Mouse (Mus musculus) brown adipose tissue, adult 24 weeks (tissue): Measurements from ENCODE around the gene Pdzd8. TPM values are rescaled to one million over a fixed set of nuclear protein-coding genes. Genes with fewer than 3 reads are reported as not detected.

Experiments used
- H3K27ac ChIP-seq: fragments of 200-500 bp; replicated peaks from 2 replicates; pipeline ENCODE4 v1.5.1; 2012; ENCODE audit warnings: low read depth, mild to moderate bottlenecking, low read length
- H3K4me1 ChIP-seq: fragments of 200-500 bp; 2 replicates; pipeline ENCODE4 v1.6.1; 2012; ENCODE audit warnings: low read length, mixed read lengths; ENCODE audit not compliant: control insufficient read depth, insufficient read depth, insufficient read length
- H3K4me3 ChIP-seq: fragments of 200-500 bp; 2 replicates; pipeline ENCODE4 v1.5.1; 2012; ENCODE audit warnings: low read depth, mild to moderate bottlenecking, low read length, moderate library complexity; ENCODE audit not compliant: insufficient read depth
- polyA plus RNA-seq: library from polyadenylated mRNA; stranded (reverse); fragments of >200 nt; gene quantifications from 2 replicates; pipeline ENCODE4 v1.2.4, GENCODE M21; 2012; ENCODE audit not compliant: missing spikeins, insufficient read depth, insufficient read length

Gene Pdzd8
- 7.2 and 7.9 TPM in 2 replicates for polyA plus RNA-seq

GRCm38 (mm10) chr19:59345658-59346283 is at the start of gene Pdzd8:
Pdzd8 (minus strand) TSS chr19:59345780.
- H3K4me3 ChIP-seq, result peak within 1 kb of the TSS; percentile 95
- H3K27ac ChIP-seq, result peak within 1 kb of the TSS; percentile 71

GRCm38 (mm10) chr19:59393777-59394441 is 48.3 kb upstream of the Pdzd8 start:
- Histone ChIP-seq H3K27ac (no peak overlapping the region), H3K4me3 (no peak overlapping the region), H3K4me1 (no peaks in the 10 kb centered on the region)

More at GRCm38 (mm10) chr19:59345658-59346283, at the start of gene Pdzd8:
- H3K4me1 ChIP-seq, result peaks cover 3% of the 10 kb centered on the region; the same call in 1 of the 2 replicates

GRCm38 (mm10) chr19:59388847-59389606 is 43.4 kb upstream of the Pdzd8 start:
- no peak overlapping the region for H3K27ac ChIP-seq
- no peaks in the 10 kb centered on the region for H3K4me1 ChIP-seq
- no peak overlapping the region; the same call in 1 of the 2 replicates for H3K4me3 ChIP-seq

GRCm38 (mm10) chr19:59388399-59388798 is 42.8 kb upstream of the Pdzd8 start:
- no peaks in the 10 kb centered on the region for H3K4me1 ChIP-seq
- H3K27ac ChIP-seq, result no peak overlapping the region
- no peak overlapping the region for H3K4me3 ChIP-seq

GRCm38 (mm10) chr19:59387178-59387577 is 41.6 kb upstream of the Pdzd8 start:
- Histone ChIP-seq H3K27ac (no peak overlapping the region), H3K4me1 (no peaks in the 10 kb centered on the region), H3K4me3 (no peak overlapping the region)

GRCm38 (mm10) chr19:59384582-59385495 is 39.3 kb upstream of the Pdzd8 start:
- H3K4me1 ChIP-seq, result no peaks in the 10 kb centered on the region
- H3K4me3 ChIP-seq, result no peak overlapping the region
- no peak overlapping the region for H3K27ac ChIP-seq

- H3K27ac ChIP-seq, result no peak overlapping the region
- no peaks in the 10 kb centered on the region for H3K4me1 ChIP-seq
- no peak overlapping the region for H3K4me3 ChIP-seq
Observed at GRCm38 (mm10) chr19:59382416-59382917, 36.9 kb upstream of the Pdzd8 start.

- Histone ChIP-seq H3K27ac (no peak overlapping the region), H3K4me3 (no peak overlapping the region), H3K4me1 (no peaks in the 10 kb centered on the region)
Observed at GRCm38 (mm10) chr19:59379995-59380394, 34.4 kb upstream of the Pdzd8 start.

- no peak overlapping the region for H3K27ac ChIP-seq
- no peaks in the 10 kb centered on the region for H3K4me1 ChIP-seq
- no peak overlapping the region for H3K4me3 ChIP-seq
Observed at GRCm38 (mm10) chr19:59376481-59376880, 30.9 kb upstream of the Pdzd8 start.

- Histone ChIP-seq H3K4me1 (no peaks in the 10 kb centered on the region), H3K4me3 (no peak overlapping the region), H3K27ac (no peak overlapping the region)
Observed at GRCm38 (mm10) chr19:59374940-59375339, 29.4 kb upstream of the Pdzd8 start.

GRCm38 (mm10) chr19:59372928-59373327 is 27.3 kb upstream of the Pdzd8 start:
- H3K4me3 ChIP-seq, result no peak overlapping the region
- H3K4me1 ChIP-seq, result no peaks in the 10 kb centered on the region
- no peak overlapping the region for H3K27ac ChIP-seq

GRCm38 (mm10) chr19:59371016-59371415 is 25.4 kb upstream of the Pdzd8 start:
- no peak overlapping the region for H3K27ac ChIP-seq

GRCm38 (mm10) chr19:59367892-59368291 is 22.3 kb upstream of the Pdzd8 start:
- no peaks in the 10 kb centered on the region for H3K4me1 ChIP-seq
- H3K4me3 ChIP-seq, result no peak overlapping the region
- no peak overlapping the region for H3K27ac ChIP-seq

More at GRCm38 (mm10) chr19:59371016-59371415, 25.4 kb upstream of the Pdzd8 start:
- Histone ChIP-seq H3K4me3 (no peak overlapping the region), H3K4me1 (no peaks in the 10 kb centered on the region)

GRCm38 (mm10) chr19:59366724-59367123 is 21.1 kb upstream of the Pdzd8 start:
- H3K4me3 ChIP-seq, result no peak overlapping the region
- H3K27ac ChIP-seq, result no peak overlapping the region
- H3K4me1 ChIP-seq, result no peaks in the 10 kb centered on the region
